Mouse (Mus musculus) myocyte (in vitro differentiated cells): ENCODE data around the gene Macrod2.

ENCODE experiments used
- CEBPB ChIP-seq: IDR thresholded peaks from 2 replicates; pipeline ENCODE4 v1.6.1; 2011; ENCODE audit warnings: mild to moderate bottlenecking, moderate library complexity; ENCODE audit not compliant: poor library complexity, insufficient read depth, severe bottlenecking
- E2F4 ChIP-seq: IDR thresholded peaks from one replicate; pipeline ENCODE4 v1.6.1; 2011; ENCODE audit warnings: mild to moderate bottlenecking, control low read depth, moderate library complexity; ENCODE audit not compliant: insufficient read depth
- MAX ChIP-seq: IDR thresholded peaks from one replicate; pipeline ENCODE4 v1.6.1; 2011; ENCODE audit warnings: low read depth, mild to moderate bottlenecking, control low read depth
- MYOD1 ChIP-seq, 3 experiments: IDR thresholded peaks; one replicate each; pipeline ENCODE4 v1.6.1; 2011; ENCODE audit warnings: control low read depth in 2 of 3, low read depth in 2 of 3, mild to moderate bottlenecking in 2 of 3, moderate library complexity in 1 of 3; ENCODE audit not compliant: insufficient read length in 2 of 3, control insufficient read depth in 1 of 3
- MYOG ChIP-seq, 3 experiments: IDR thresholded peaks; one replicate each; pipeline ENCODE4 v1.6.1; 2011; ENCODE audit warnings: control low read depth in 2 of 3, low read depth in 2 of 3, mild to moderate bottlenecking in 2 of 3; ENCODE audit not compliant: insufficient read length in 2 of 3, control insufficient read depth in 1 of 3, insufficient read depth in 1 of 3
- POLR2A ChIP-seq: IDR thresholded peaks from one replicate; pipeline ENCODE4 v1.6.1; 2011; ENCODE audit warnings: low read depth, mild to moderate bottlenecking, control low read depth, moderate library complexity; ENCODE audit not compliant: insufficient read length
- POLR2AphosphoS2 ChIP-seq: IDR thresholded peaks from one replicate; pipeline ENCODE4 v1.6.1; 2011; ENCODE audit warnings: low read depth, control low read depth; ENCODE audit not compliant: insufficient read length
- REST ChIP-seq: IDR thresholded peaks from one replicate; pipeline ENCODE4 v1.6.1; 2011; ENCODE audit warnings: mild to moderate bottlenecking, control low read depth, moderate library complexity; ENCODE audit not compliant: insufficient read depth, insufficient read length
- SRF ChIP-seq: IDR thresholded peaks from one replicate; pipeline ENCODE4 v1.6.1; 2011; ENCODE audit warnings: low read depth; ENCODE audit not compliant: control insufficient read depth, insufficient read length
- TCF12 ChIP-seq: IDR thresholded peaks from one replicate; pipeline ENCODE4 v1.6.1; 2011; ENCODE audit warnings: mild to moderate bottlenecking, control low read depth; ENCODE audit not compliant: poor library complexity, insufficient read depth, severe bottlenecking
- TCF3 ChIP-seq: IDR thresholded peaks from one replicate; pipeline ENCODE4 v1.6.1; 2011; ENCODE audit warnings: low read depth, control low read depth; ENCODE audit not compliant: insufficient read length
- USF1 ChIP-seq: IDR thresholded peaks from one replicate; pipeline ENCODE4 v1.6.1; 2011; ENCODE audit warnings: low read depth, mild to moderate bottlenecking, control low read depth, moderate library complexity

DNA sequence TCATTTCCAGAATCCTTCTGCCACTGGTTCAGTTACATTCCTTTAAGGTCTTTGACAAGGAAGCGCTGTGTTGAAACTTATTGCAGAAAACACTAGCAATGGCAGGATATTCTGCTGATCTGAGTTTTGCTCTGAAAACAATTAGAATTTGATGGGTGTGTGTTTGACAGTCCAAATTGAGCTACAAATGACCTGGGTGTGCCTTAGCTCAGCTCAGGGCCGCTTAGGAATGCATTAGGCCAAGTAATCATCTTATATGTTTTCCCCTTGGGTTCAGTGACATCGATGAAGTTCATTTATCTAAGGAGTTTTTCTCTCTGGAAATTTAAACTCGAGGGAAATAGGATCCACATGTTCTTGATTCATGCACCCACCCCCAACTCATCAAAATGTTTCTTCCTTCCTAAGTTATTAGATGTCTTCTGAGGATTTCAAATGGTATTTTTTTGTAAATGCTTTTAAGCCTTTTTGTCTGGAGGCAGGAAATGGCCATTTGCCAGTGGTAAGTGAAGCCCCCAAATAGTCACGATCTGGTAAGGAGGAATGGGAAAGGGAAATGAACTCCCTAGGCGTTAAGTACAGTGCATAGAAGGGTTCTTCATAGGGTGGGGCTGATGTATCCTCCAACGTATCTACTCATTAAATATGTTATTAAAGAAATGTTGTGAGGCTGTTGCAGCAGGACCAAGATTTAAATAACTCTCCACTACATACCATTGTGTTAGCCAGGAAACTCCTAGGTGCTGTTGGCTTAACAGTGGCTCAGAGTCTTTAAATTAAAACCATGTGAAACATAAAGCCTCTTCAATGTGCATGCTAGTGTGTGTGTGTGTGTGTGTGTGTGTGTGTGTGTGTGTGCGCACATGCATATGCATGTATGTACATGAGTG lies 1430.7 kb downstream of the Macrod2 start:
- TF ChIP-seq POLR2A (no peak), TCF12 (no peak), MAX (no peak), POLR2AphosphoS2 (no peak), SRF (no peak), MYOD1 (IDR thresholded peaks at IDR 0.05; ENCODE audit: control insufficient read depth in 1 of 3, insufficient read length in 2 of 3, low read depth in 2 of 3) (no peak), REST (no peak), E2F4 (no peak), MYOG (IDR thresholded peaks at IDR 0.05; ENCODE audit: control insufficient read depth in 1 of 3, insufficient read depth in 1 of 3, insufficient read length in 2 of 3, low read depth in 2 of 3) (no peak), USF1 (no peak), CEBPB (no peak), TCF3 (no peak)
